Mouse (Mus musculus): ENCODE results near the gene Mpi. TPM values are rescaled to one million over a fixed set of nuclear protein-coding genes. Genes with fewer than 3 reads are reported as not detected.
A peak's percentile ranks its signal among the peaks of the same experiment; 100 is the strongest.

The Mpi gene
- polyA plus RNA-seq, 1 experiment: 32.2 TPM

DNA sequence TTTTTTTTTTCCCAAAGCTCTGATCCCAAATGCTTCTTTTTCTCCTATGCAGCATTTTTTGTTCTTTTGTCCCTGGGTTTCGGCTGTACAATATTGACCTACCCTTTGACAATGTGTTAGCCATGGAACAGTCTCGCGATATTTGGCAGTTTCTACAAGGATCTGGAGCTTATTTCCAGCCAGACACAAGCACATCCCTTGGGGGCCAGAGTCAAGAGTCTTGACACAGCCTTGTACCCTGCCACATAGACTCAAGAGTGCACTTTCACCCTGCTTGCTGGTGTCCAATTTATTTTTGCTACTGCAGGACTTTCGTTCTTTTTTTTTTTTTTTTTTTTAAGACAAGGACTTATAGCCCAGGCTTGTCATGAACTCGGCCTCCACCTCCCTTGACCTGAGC, 16.2 kb downstream of the Mpi start:
- no peak for TF ChIP-seq CTCF (IDR thresholded peaks at IDR 0.05; ENCODE audit: borderline replicate concordance, insufficient read depth, low read length)
- TF ChIP-seq POLR2A (IDR thresholded peaks at IDR 0.05; ENCODE audit: low read depth, low read length): no peak
- H3K27ac ChIP-seq (ENCODE audit: insufficient read depth, low read length): no peak overlapping the region
- H3K4me3 ChIP-seq (ENCODE audit: insufficient read depth, low read length): no peak overlapping the region
- H3K4me1 ChIP-seq (ENCODE audit: control insufficient read depth, insufficient read depth, low read length): peaks cover 6% of the 10 kb centered on the region; the same call in 1 of the 2 replicates

DNA sequence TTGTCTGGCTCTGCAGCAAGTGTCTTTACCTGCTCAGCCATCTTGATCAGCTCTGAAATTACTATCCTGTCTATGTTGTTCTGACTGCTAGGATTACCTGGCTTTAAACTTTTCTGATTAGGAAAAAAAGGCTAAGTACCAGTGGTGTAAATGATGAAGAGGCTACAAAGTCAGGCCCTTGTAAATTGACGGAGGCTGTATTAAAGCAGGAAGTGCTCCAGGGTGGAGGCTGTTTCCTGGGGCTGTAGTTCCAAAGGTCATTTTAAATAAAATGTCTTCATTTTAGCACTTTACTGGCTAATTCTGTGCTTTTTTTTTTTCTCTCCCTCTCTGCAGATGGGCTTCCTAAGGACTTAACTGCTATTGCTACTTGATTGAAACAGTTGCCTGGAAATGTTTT, 20.6 kb downstream of the Mpi start:
- no peak for TF ChIP-seq POLR2A (IDR thresholded peaks at IDR 0.05; ENCODE audit: low read depth, low read length)
- no peak for TF ChIP-seq CTCF (IDR thresholded peaks at IDR 0.05; ENCODE audit: borderline replicate concordance, insufficient read depth, low read length)
- H3K27ac ChIP-seq (ENCODE audit: insufficient read depth, low read length): no peak overlapping the region
- H3K4me1 ChIP-seq (ENCODE audit: control insufficient read depth, insufficient read depth, low read length): no peaks in the 10 kb centered on the region; the same call in 1 of the 2 replicates
- no peak overlapping the region for H3K4me3 ChIP-seq (ENCODE audit: insufficient read depth, low read length)

DNA sequence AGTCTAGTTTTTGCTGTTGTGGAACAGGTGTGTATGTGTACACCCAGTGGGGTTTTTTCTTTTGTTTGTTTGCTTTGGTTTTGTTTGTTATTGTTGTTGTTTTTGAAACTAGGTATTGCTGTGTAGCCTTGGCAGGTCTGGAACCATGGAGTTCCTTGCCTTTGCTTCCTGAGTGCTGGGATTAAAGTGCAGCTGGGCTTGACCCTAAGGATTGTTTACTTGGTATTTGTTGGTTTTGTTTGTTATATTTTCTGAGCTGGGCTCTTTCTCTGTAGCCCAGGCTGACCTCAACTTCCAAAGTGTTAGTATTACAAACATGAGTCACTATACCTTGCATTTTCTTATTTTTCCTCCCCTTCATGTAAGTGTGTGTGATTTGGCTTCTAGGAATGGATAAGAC, 26.1 kb downstream of the Mpi start:
- Histone ChIP-seq H3K4me3 (ENCODE audit: insufficient read depth, low read length) (no peak overlapping the region), H3K4me1 (ENCODE audit: control insufficient read depth, insufficient read depth, low read length) (peaks cover 11% of the 10 kb centered on the region; the same call in 1 of the 2 replicates), H3K27ac (ENCODE audit: insufficient read depth, low read length) (no peak overlapping the region)
- TF ChIP-seq POLR2A (IDR thresholded peaks at IDR 0.05; ENCODE audit: low read depth, low read length) (no peak), CTCF (IDR thresholded peaks at IDR 0.05; ENCODE audit: borderline replicate concordance, insufficient read depth, low read length) (no peak)

DNA sequence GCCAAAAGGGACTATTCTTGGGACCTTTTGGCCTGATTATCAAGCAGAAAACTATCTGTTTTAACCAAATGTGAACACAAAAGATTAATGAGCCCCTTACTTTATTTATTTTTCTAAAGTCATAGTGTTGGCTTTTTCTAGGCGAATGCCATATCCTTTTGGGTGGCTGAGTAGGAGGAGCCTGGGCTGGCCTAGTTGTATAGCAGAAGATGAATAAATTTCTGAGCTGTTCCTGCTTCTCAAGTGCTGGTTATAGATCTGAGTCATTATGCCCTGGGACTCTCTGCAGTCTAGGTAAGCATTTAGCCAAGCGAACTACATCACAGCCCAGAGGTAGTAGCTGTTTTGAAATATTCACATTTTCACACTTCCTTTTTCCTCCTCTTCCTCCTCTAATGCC, 27.0 kb downstream of the Mpi start:
- Histone ChIP-seq H3K4me3 (ENCODE audit: insufficient read depth, low read length) (no peak overlapping the region), H3K4me1 (ENCODE audit: control insufficient read depth, insufficient read depth, low read length) (peaks cover 11% of the 10 kb centered on the region; the same call in 1 of the 2 replicates), H3K27ac (ENCODE audit: insufficient read depth, low read length) (no peak overlapping the region)
- TF ChIP-seq CTCF (IDR thresholded peaks at IDR 0.05; ENCODE audit: borderline replicate concordance, insufficient read depth, low read length): no peak

DNA sequence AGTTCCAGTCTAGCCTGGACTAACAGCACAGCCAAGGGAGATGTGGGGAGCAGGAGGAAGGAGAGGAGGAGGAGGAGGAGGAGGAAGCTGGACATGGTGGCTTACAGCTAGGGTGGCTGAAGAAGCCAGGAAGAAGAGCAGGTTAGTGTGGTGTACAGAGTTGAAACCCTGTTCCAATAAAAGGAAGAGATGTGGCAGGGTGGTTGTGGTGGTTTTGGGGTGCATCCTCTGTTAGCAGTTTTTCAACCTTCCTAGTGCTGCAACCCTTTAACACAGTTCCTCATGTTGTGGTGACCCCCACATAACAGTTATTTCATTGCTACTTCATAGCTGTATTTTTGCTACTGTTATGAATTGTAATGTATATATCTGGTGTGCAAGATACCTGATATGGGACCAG, 28.1 kb downstream of the Mpi start:
- H3K4me1 ChIP-seq (ENCODE audit: control insufficient read depth, insufficient read depth, low read length): peaks cover 11% of the 10 kb centered on the region; the same call in 1 of the 2 replicates
- no peak for TF ChIP-seq POLR2A (IDR thresholded peaks at IDR 0.05; ENCODE audit: low read depth, low read length)
- no peak overlapping the region for H3K4me3 ChIP-seq (ENCODE audit: insufficient read depth, low read length)
- H3K27ac ChIP-seq (ENCODE audit: insufficient read depth, low read length): no peak overlapping the region

DNA sequence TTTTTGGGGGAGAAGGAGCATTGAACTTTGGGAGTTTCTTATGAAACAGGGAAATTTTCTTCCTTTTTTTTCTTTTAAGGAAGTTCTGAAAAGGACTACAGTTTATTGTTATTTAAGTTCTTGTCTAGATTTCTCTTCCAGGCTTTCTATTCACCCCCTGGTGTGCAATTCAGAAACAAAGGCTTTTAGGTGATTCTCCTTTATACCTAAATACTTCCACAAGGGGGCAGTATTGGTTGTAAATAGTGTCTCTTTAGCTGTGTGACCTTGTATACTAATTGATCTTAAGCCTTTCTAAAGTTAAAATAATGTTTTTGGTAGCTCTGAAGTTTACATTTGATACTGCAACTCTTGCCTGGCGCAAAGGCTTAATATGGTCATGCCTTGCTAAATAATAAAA, 28.8 kb downstream of the Mpi start:
- Histone ChIP-seq H3K27ac (ENCODE audit: insufficient read depth, low read length) (no peak overlapping the region), H3K4me3 (ENCODE audit: insufficient read depth, low read length) (no peak overlapping the region), H3K4me1 (ENCODE audit: control insufficient read depth, insufficient read depth, low read length) (peaks cover 11% of the 10 kb centered on the region; the same call in 1 of the 2 replicates)
- TF ChIP-seq CTCF (IDR thresholded peaks at IDR 0.05; ENCODE audit: borderline replicate concordance, insufficient read depth, low read length) (no peak), POLR2A (IDR thresholded peaks at IDR 0.05; ENCODE audit: low read depth, low read length) (no peak)

DNA sequence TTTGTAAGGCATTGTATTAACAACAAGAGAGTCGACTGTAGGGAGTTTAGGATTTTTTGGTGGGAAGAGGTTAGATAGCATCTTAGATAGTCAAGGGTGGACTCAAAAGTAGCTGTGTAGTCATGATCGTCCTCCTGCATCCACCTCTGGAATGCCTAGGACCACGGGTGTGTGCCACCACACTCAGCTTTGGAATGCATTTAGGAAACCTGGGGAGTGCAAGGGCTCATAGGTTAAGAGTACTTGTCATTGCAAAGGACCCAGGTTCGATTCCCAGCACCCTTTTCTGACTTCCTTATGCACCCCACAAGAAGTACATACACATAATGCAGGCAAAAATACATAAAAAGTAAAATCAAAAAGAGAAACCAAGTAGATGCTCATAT, 29.7 kb downstream of the Mpi start:
- peaks cover 11% of the 10 kb centered on the region; the same call in 1 of the 2 replicates for H3K4me1 ChIP-seq (ENCODE audit: control insufficient read depth, insufficient read depth, low read length)
- TF ChIP-seq CTCF (IDR thresholded peaks at IDR 0.05; ENCODE audit: borderline replicate concordance, insufficient read depth, low read length): no peak
- no peak for TF ChIP-seq POLR2A (IDR thresholded peaks at IDR 0.05; ENCODE audit: low read depth, low read length)
- no peak overlapping the region for H3K27ac ChIP-seq (ENCODE audit: insufficient read depth, low read length)
- peak overlapping the region; percentile 99 for H3K4me3 ChIP-seq (ENCODE audit: insufficient read depth, low read length)

DNA sequence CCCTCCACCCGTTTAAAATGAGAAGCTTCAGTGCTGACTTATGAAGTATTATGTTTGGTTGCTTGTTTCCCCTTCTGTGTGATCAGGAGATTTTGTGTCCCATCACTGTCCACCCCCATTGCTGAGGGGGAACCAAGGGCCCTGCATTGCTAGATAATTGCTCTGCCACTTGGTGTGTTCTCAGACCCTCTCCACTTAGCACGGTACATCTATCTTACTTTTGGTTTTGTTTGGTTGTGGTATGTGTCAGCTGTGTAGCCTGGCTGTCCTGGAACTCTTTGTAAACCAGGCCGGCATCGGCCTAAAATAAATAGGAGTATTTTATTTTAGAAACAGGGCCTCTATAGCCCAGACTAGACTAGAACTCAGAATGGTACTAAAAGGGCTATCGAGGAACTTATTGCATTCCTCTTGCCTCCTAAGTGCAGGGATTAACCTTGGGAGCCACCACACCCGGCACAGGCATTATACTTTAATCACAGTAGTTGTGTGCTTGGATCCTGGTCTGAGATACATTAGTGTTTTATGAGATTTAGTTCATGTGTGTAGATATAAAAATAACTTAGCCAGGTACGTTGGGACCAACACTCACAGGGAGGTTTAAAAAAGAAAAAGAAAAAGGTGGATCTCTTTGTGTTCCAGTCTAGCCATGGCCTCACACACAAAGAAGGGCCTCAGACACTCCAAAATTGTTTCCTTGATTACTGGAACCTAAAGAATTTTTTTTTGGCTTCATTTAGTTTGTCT, 30.3 kb downstream of the Mpi start:
- no peak for TF ChIP-seq POLR2A (IDR thresholded peaks at IDR 0.05; ENCODE audit: low read depth, low read length)
- TF ChIP-seq CTCF (IDR thresholded peaks at IDR 0.05; ENCODE audit: borderline replicate concordance, insufficient read depth, low read length): no peak
- Histone ChIP-seq H3K4me3 (ENCODE audit: insufficient read depth, low read length) (peak overlapping the region; percentile 99), H3K4me1 (ENCODE audit: control insufficient read depth, insufficient read depth, low read length) (peaks cover 11% of the 10 kb centered on the region; the same call in 1 of the 2 replicates), H3K27ac (ENCODE audit: insufficient read depth, low read length) (no peak overlapping the region; the same call in 1 of the 2 replicates)

DNA sequence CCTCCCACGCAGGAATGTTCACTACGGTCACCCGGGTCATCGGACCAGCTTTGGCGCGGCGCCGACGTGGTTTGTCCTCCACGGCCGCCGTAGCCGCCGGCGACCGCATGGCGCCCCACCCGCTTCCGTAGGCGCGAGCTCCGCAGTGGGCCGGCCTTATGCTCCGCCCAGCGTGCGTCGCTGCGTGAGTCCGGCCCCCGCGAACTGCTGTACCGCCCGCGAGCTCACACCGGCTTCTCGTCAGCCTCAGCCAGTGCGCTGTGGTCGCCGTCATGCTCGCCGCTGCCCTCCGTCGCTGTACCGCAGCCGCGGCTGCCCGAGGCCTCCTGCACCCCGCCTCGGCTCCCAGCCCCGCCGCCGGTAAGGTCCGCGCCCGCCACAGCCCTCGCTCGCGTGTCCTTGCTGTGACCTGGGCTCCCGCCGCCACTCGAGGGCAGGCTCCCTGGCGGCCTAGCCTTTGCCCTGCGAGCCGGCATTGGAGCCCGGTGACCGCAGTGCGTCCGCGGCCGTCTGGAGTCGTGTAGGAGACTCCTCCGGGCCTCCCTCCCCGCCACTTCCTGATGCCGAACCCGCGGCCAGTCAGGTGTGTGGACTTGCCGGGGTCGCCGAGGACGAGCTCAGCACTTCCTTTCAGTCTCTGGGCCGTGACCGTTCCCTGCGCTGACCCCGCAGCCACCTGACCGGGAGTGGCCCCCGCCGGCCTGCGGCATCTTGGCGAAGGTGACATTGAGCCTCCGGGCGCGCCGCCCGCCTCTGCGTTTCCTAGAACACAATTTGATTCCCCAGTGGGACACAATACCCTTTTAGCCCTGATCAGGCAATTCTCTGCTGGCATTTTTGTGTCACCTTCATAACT, 31.3 kb downstream of the Mpi start, which contains the start of gene Cox5a:
Gene Cox5a, plus strand, starts transcription at position 219 of the 856 bp plus-strand sequence.
- peak within 1 kb of the TSS; percentile 70 for H3K27ac ChIP-seq (ENCODE audit: insufficient read depth, low read length)
- TF ChIP-seq CTCF (IDR thresholded peaks at IDR 0.05; ENCODE audit: borderline replicate concordance, insufficient read depth, low read length): no peak
- TF ChIP-seq POLR2A (IDR thresholded peaks at IDR 0.05; ENCODE audit: low read depth, low read length): peak; percentile 99

More for the DNA sequence above, 31.3 kb downstream of the Mpi start, which contains the start of gene Cox5a:
- Histone ChIP-seq H3K4me1 (ENCODE audit: control insufficient read depth, insufficient read depth, low read length) (peaks cover 11% of the 10 kb centered on the region; the same call in 1 of the 2 replicates), H3K4me3 (ENCODE audit: insufficient read depth, low read length) (peak within 1 kb of the TSS; percentile 99)
